Mouse (Mus musculus) limb, embryonic 13.5 days (tissue): ENCODE measurements around the gene Rufy3. TPM values are rescaled to one million over a fixed set of nuclear protein-coding genes. Genes with fewer than 3 reads are reported as not detected.

Source experiments
- ATAC-seq: fragments of 200-750 bp; cut with Nextera tagmentation; 2 replicates; pipeline ENCODE4 v1.8.0; 2017; ENCODE audit warnings: low read depth, moderate number of reproducible peaks, moderate TSS enrichment; ENCODE audit not compliant: low FRiP score
- H3K27ac ChIP-seq: fragments of 300-500 bp; sonication (generic); 2 replicates; pipeline ENCODE4 v1.5.1; 2015; ENCODE audit warnings: inconsistent platforms, mild to moderate bottlenecking, moderate library complexity
- H3K27me3 ChIP-seq: fragments of 300-500 bp; sonication (generic); 2 replicates; pipeline ENCODE4 v1.6.1; 2015; ENCODE audit warnings: mild to moderate bottlenecking, inconsistent platforms
- H3K36me3 ChIP-seq: fragments of 300-500 bp; sonication (generic); 2 replicates; pipeline ENCODE4 v1.6.1; 2015; ENCODE audit warnings: inconsistent platforms, mild to moderate bottlenecking, moderate library complexity
- H3K4me1 ChIP-seq: fragments of 300-500 bp; sonication (generic); 2 replicates; pipeline ENCODE4 v1.6.1; 2015; ENCODE audit warnings: inconsistent platforms
- H3K4me2 ChIP-seq: fragments of 300-500 bp; sonication (generic); replicated peaks from 2 replicates; pipeline ENCODE4 v1.6.1; 2015; ENCODE audit warnings: inconsistent platforms, mild to moderate bottlenecking, moderate library complexity
- H3K4me3 ChIP-seq: fragments of 300-500 bp; sonication (generic); 2 replicates; pipeline ENCODE4 v1.5.1; 2015; ENCODE audit warnings: moderate library complexity, mild to moderate bottlenecking, inconsistent platforms
- H3K9ac ChIP-seq: fragments of 300-500 bp; sonication (generic); 2 replicates; pipeline ENCODE4 v1.6.1; 2015; ENCODE audit warnings: mild to moderate bottlenecking, inconsistent platforms
- H3K9me3 ChIP-seq: fragments of 300-500 bp; sonication (generic); 2 replicates; pipeline ENCODE4 v1.6.1; 2016; ENCODE audit warnings: inconsistent platforms
- WGBS: fragments of 180-500 bp; shearing (Covaris S2); methylation state at CpG from one replicate; pipeline ENCODE4 v1.1.7; 2015; 5-methylcytosine and 5-hydroxymethylcytosine counted together
- polyA plus RNA-seq: library from polyadenylated mRNA; unstranded; fragments of >200 nt; fragmentation: Nextera tagmentation; extraction: Ambion mirVana; gene quantifications from 2 replicates; pipeline ENCODE4 v1.2.1, GENCODE M21; 2015

The Rufy3 gene
- polyA plus RNA-seq, 1 experiment from 2014 or later, result 9.4 TPM

GRCm38 (mm10) chr5:88644901-88645300, 80.1 kb downstream of the Rufy3 start:
- Histone ChIP-seq H3K9ac (no peak overlapping the region), H3K36me3 (peaks cover 69% of the 10 kb centered on the region), H3K27me3 (no peaks in the 10 kb centered on the region), H3K9me3 (no peaks in the 10 kb centered on the region), H3K27ac (no peak overlapping the region), H3K4me2 (no peak overlapping the region), H3K4me3 (no peak overlapping the region), H3K4me1 (no peaks in the 10 kb centered on the region)
- 86% methylated on average over 2 of the region's 2 CpGs for WGBS
- no peak for ATAC-seq

DNA sequence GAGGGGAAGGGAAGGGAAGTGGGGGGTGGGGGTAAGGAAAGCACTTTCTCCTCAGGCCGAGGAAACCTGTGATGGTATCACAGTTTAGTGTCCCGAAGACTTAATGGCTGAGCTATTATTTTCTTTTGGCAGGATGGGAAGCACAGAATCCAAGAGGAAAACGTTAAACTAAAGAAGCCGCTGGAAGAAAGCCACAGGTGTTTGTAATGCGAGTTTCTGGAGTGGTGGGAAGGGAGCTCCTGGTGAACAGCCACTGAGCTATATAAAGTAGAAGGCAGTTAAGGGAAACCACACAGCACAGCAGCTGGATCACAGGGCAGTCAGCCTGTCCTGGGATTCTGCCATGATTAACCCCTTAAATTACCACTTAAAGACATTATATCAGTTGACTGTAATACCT, 80.6 kb downstream of the Rufy3 start:
- Histone ChIP-seq H3K36me3 (peaks cover 72% of the 10 kb centered on the region), H3K27me3 (no peaks in the 10 kb centered on the region), H3K9me3 (no peaks in the 10 kb centered on the region), H3K27ac (no peak overlapping the region), H3K4me1 (no peaks in the 10 kb centered on the region), H3K4me2 (no peak overlapping the region), H3K9ac (no peak overlapping the region), H3K4me3 (no peak overlapping the region)
- WGBS, result 64% methylated on average over 5 of the region's 5 CpGs
- ATAC-seq, result no peak

DNA sequence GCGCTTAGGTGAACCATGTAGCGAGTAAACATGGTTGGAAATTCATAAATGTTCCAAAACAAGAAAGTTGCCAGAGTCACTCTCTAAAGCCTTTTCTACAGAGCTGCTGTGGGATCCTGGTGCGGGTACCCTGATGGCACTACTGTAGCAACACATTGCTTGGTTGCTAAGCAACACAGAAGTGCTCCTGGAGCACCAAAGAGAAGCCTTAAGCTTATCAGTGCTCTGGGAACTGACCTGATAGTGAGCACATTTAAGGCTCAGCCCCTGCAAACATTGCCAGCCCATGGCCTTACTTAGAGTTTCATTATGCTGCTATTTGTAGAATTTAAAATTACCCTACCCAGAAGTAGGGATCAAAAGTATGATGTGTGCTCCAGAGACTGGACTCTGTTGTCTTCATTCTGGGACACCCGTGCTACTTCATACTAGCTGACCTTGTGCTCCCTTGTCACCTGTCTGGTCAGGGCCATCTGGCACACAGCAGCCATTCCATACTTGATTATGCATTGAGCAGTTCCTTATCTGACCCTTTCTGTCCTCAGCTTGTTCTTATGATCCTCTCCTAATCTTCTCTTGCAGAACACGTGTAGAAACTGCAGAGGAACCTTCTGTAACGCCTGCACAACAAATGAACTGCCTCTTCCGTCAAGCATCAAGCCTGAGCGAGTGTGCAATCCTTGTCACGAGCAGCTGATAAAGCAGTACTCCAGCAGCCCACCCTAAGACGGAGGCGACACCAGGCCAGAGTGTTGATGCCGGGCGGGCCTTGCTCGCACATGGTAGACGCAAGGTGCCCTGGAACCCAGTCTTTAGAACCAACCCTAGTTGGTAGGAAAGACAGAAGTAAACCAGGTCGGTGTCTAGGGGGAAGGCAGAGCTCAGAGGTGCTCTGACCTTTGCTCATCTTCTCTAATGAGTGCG, 84.7 kb downstream of the Rufy3 start:
- no peak overlapping the region for H3K4me3 ChIP-seq
- H3K9ac ChIP-seq, result no peak overlapping the region
- no peaks in the 10 kb centered on the region for H3K9me3 ChIP-seq
- H3K4me2 ChIP-seq, result no peak overlapping the region
- WGBS, result 89% methylated on average over 17 of the region's 17 CpGs
- no peaks in the 10 kb centered on the region for H3K4me1 ChIP-seq
- ATAC-seq, result no peak
- no peak overlapping the region for H3K27ac ChIP-seq
- no peaks in the 10 kb centered on the region for H3K27me3 ChIP-seq
- peaks cover 78% of the 10 kb centered on the region for H3K36me3 ChIP-seq

DNA sequence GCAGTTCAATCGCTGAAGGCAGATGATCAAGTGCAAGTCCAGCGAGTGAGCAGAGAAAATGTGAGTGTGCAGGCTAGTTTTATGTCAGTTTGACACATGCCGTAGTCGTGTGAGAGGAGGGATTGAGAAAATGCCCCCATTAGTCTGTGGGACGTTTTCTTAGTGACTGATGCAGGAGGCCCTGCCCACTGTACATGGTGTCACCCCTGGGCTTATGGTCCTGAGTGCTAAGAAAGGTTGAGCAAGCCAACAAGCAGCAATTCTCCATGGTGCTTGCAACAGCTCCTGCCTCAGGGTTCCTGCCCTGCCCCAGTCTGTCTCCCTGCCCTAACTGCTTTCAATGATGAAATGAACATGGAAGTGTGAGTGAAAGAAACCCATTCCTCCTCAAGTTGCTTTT, 87.7 kb downstream of the Rufy3 start:
- Histone ChIP-seq H3K36me3 (peaks cover 81% of the 10 kb centered on the region), H3K4me1 (no peaks in the 10 kb centered on the region), H3K4me3 (no peak overlapping the region), H3K4me2 (no peak overlapping the region), H3K9me3 (no peaks in the 10 kb centered on the region), H3K27ac (no peak overlapping the region), H3K27me3 (no peaks in the 10 kb centered on the region), H3K9ac (no peak overlapping the region)
- ATAC-seq, result no peak
- WGBS, result 76% methylated on average over 5 of the region's 5 CpGs

DNA sequence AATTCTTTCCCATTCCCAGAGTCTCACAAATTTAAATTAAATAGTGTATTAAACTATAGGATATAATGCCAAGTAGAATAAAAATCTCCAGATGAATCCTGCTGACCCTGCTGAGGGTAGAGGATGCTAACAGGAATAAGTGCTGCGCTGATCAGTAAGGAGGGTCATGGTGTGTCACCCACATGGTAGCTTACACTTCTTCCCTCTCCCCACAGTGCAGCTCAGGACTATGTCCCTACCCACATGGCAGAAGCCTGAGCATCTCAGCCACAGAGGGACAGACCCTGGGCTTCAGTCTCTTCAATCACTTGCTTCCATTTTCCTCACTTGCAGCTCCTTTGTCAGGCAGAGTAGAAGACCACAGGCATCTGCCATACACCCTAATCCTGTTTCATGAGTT, 93.0 kb downstream of the Rufy3 start:
- 96% methylated on average over 1 of the region's 1 CpGs for WGBS
- Histone ChIP-seq H3K27ac (no peak overlapping the region), H3K4me3 (no peak overlapping the region), H3K4me2 (no peak overlapping the region), H3K4me1 (no peaks in the 10 kb centered on the region), H3K9me3 (no peaks in the 10 kb centered on the region), H3K27me3 (no peaks in the 10 kb centered on the region), H3K36me3 (peaks cover 81% of the 10 kb centered on the region), H3K9ac (no peak overlapping the region)
- no peak for ATAC-seq

DNA sequence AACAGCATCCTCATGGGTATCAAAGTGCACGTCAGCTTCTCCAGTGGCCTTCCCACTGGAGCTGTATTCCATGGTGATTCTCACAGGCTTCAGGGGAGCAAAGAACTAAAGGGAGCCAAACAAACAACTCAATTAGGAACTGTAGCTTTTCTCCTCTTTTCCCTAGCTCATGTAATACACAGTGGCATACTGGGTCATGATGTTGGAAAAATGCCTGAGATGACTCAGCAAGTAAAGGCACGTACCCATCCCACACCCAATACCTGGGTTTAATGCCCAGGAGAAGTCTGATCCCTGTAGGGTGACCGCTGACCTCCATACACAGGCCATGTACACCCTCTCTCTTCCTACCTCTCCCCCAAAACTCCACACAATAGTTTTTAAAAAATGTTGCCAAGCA, 98.3 kb downstream of the Rufy3 start:
- Histone ChIP-seq H3K4me1 (no peaks in the 10 kb centered on the region), H3K9me3 (no peaks in the 10 kb centered on the region), H3K27me3 (no peaks in the 10 kb centered on the region), H3K9ac (no peak overlapping the region), H3K27ac (no peak overlapping the region), H3K36me3 (peaks cover 86% of the 10 kb centered on the region), H3K4me3 (no peak overlapping the region), H3K4me2 (no peak overlapping the region)
- WGBS, result 95% methylated on average over 3 of the region's 3 CpGs
- no peak for ATAC-seq

- Histone ChIP-seq H3K27ac (no peak overlapping the region), H3K4me3 (no peak overlapping the region), H3K36me3 (peaks cover 86% of the 10 kb centered on the region), H3K9ac (no peak overlapping the region), H3K4me2 (no peak overlapping the region), H3K4me1 (no peaks in the 10 kb centered on the region), H3K9me3 (no peaks in the 10 kb centered on the region), H3K27me3 (no peaks in the 10 kb centered on the region)
- WGBS, result 91% methylated on average over 5 of the region's 5 CpGs
- no peak for ATAC-seq
Measured at GRCm38 (mm10) chr5:88663875-88664274, 99.0 kb downstream of the Rufy3 start.

DNA sequence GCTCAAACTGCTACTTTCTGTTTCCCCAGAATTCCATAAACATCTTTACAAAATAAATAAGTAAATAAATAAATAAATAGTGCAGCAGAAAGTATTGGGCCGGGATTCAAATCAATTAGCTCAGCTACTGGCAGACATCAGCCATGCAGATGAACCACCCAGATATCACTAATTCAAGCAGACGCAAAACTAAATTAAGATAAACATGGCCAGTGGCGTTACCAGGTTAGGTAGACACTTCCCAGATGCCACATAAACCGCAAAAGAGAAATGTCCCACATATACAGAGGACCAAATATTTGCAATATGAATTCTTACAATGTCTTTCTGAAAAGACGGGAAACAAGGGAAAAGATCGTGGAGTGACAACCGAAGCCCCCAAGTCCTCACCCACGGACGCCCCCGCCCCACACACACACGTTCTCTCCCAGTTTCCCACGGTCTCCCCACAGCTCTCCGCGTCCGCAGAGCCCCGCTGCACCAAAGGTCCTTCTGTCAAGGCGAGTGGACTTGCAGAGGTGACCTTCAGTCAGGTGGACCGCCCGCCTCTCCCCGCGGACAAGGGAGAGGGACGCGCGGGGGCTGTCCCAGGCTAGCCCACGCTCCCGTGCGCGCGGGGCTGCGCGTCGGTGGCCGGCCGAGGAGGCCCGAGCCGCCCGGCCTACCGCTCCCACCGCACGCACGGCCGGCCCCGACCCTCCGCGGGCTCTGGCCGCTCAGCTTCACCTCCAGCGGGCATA, 110.0 kb downstream of the Rufy3 start:
- Histone ChIP-seq H3K4me1 (peaks cover 27% of the 10 kb centered on the region), H3K4me2 (peak overlapping the region; percentile 88), H3K36me3 (peaks cover 33% of the 10 kb centered on the region), H3K9me3 (no peaks in the 10 kb centered on the region), H3K27ac (peak overlapping the region; percentile 95), H3K27me3 (no peaks in the 10 kb centered on the region), H3K4me3 (peak overlapping the region; percentile 93), H3K9ac (peak overlapping the region; percentile 98)
- no peak; the same call in 1 of the 2 replicates for ATAC-seq
- WGBS, result 0% methylated on average over 46 of the region's 47 CpGs

DNA sequence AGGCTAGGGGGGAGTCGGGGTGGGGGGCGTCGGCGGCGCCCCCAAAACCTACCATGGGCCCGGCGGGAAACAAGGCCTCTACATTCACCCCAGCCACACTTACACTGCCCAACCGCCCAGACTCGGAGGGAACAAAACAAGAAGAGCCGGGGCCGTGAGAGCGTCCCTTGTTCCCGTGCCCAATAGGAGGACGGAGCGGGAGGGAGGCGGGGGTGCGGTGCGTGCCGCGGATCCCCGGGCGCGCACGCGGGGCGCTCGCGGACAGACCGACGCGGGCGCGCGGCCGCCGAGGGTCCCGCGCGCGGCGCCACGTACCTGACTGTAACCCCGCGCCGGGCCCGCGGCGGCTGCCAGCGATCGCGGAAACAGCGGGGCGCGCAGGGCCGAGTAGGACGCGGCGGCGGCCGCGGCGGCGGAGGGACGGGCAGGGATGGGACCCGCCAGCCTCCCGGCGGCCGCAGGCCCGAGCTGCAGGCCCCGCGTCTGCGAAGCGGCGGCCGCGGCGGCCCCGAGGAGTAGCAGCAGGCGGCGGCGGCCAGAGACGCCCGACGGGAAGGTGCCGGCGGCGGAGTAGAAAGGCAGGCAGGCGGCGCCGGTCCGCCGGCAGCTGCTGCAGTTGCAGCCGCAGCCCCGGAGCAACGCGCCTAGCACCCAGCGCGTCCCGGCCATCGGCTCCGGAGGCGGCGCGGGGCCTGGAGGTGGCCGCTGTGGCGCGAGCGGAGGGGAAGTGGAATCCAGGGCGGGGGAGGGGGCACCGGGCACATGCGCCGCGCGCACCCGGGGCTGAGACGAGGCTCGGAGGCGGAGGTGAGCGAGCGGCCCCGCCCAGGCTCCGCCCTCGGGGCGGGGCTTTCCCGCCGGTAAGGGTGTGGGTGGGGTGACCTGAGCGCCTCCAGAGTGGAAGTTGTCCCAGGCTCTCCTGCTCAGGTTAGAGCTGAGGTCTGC, 110.9 kb downstream of the Rufy3 start, which contains the start of gene Grsf1:
Gene Grsf1 (minus strand): TSS at position 729 of the 945 bp plus-strand sequence.
- Histone ChIP-seq H3K4me3 (peak within 1 kb of the TSS; percentile 93), H3K27me3 (no peaks in the 10 kb centered on the region), H3K4me1 (peaks cover 27% of the 10 kb centered on the region), H3K36me3 (peaks cover 26% of the 10 kb centered on the region), H3K9ac (peak within 1 kb of the TSS; percentile 98), H3K9me3 (no peaks in the 10 kb centered on the region), H3K27ac (peak within 1 kb of the TSS; percentile 95), H3K4me2 (peak within 1 kb of the TSS; percentile 88)
- peak; percentile 92 for ATAC-seq
- under 1% methylated on average over 75 of the region's 127 CpGs for WGBS

DNA sequence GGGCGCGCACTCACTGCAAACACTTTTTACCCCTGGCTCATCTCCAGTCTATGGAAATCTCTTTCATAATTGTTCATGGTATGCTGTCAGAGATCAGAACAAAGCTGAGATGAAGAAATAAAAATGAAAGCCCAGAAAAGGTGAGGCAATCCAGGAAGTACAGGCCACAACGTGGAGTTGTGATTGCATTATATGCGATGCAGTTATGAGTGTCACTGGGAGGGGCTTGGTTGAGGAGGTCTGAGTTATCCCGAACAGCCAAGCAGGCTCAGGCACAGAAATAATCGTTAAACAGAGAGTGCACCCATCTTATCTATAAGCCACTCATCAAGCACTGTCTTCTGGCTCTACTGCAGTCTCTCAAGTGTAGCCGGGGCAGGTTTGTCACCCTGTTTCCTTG, 114.1 kb downstream of the Rufy3 start:
- Histone ChIP-seq H3K4me3 (no peak overlapping the region), H3K4me2 (no peak overlapping the region), H3K27me3 (no peaks in the 10 kb centered on the region), H3K4me1 (peaks cover 19% of the 10 kb centered on the region), H3K9ac (no peak overlapping the region), H3K27ac (no peak overlapping the region), H3K36me3 (no peaks in the 10 kb centered on the region), H3K9me3 (no peaks in the 10 kb centered on the region)
- 35% methylated on average over 7 of the region's 7 CpGs for WGBS
- no peak for ATAC-seq

- no peak overlapping the region for H3K4me2 ChIP-seq
- WGBS, result 10% methylated on average over 6 of the region's 6 CpGs
- no peak for ATAC-seq
- H3K9me3 ChIP-seq, result no peaks in the 10 kb centered on the region
- no peaks in the 10 kb centered on the region for H3K27me3 ChIP-seq
- H3K4me3 ChIP-seq, result no peak overlapping the region
- H3K4me1 ChIP-seq, result peaks cover 15% of the 10 kb centered on the region
- H3K36me3 ChIP-seq, result no peaks in the 10 kb centered on the region
- no peak overlapping the region for H3K27ac ChIP-seq
- no peak overlapping the region for H3K9ac ChIP-seq
Measured at GRCm38 (mm10) chr5:88679341-88679740, 114.5 kb downstream of the Rufy3 start.
